Mouse (Mus musculus) CH12.LX (cell line): Measurements from ENCODE around the gene Sh3bp5. TPM values are rescaled to one million over a fixed set of nuclear protein-coding genes. Genes with fewer than 3 reads are reported as not detected.

Experiments
- DNase-seq: peaks from one replicate; pipeline ENCODE4 v3.0.0-alpha.2; 2013; ENCODE audit errors: extremely low read depth
- H3K27ac ChIP-seq: 2 replicates; pipeline ENCODE4 v1.5.1; 2012; ENCODE audit warnings: low read depth, mild to moderate bottlenecking, control low read depth, moderate library complexity; ENCODE audit not compliant: insufficient read depth
- H3K27me3 ChIP-seq: replicated peaks from 2 replicates; pipeline ENCODE3; 2012; ENCODE audit warnings: inconsistent platforms
- H3K36me3 ChIP-seq, 2 experiments: replicated peaks in 1 of 2; 2 replicates each; pipeline versions ENCODE3 to v1.6.1; 2012; ENCODE audit warnings: inconsistent platforms in 1 of 2, low read length in 1 of 2, mild to moderate bottlenecking in 1 of 2, mixed read lengths in 1 of 2, moderate library complexity in 1 of 2; ENCODE audit not compliant: control insufficient read depth in 1 of 2, insufficient read depth in 1 of 2
- H3K4me1 ChIP-seq, 2 experiments: 2 replicates each; pipeline ENCODE4 v1.6.1; 2012; ENCODE audit warnings: inconsistent platforms in 1 of 2, moderate library complexity in 1 of 2; ENCODE audit not compliant: insufficient read depth in 2 of 2, control insufficient read depth in 1 of 2
- H3K4me2 ChIP-seq: 2 replicates; pipeline ENCODE4 v1.6.1; 2012; ENCODE audit warnings: low read depth, mild to moderate bottlenecking, control low read depth; ENCODE audit not compliant: poor library complexity, insufficient read depth, severe bottlenecking
- H3K4me3 ChIP-seq, 3 experiments: fragments of 150-350 bp in 1 of 3; sonication (generic) in 1 of 3; replicated peaks in 1 of 3; 2 replicates each; pipeline versions ENCODE3 to v1.5.1; 2011 to 2012; ENCODE audit warnings: low read depth in 2 of 3, low read length in 2 of 3, mild to moderate bottlenecking in 2 of 3, moderate library complexity in 2 of 3, control low read depth in 1 of 3, improper control_type of control experiment in 1 of 3, inconsistent platforms in 1 of 3, mixed read lengths in 1 of 3; ENCODE audit not compliant: poor library complexity in 1 of 3
- H3K79me2 ChIP-seq: replicated peaks from 2 replicates; pipeline ENCODE4 v1.6.1; 2012; ENCODE audit warnings: mild to moderate bottlenecking, moderate library complexity; ENCODE audit not compliant: control insufficient read depth, poor library complexity, insufficient read depth, severe bottlenecking; ENCODE audit errors: extremely low read depth
- H3K9ac ChIP-seq: 2 replicates; pipeline ENCODE4 v1.6.1; 2012; ENCODE audit warnings: low read depth, mild to moderate bottlenecking, control low read depth, moderate library complexity; ENCODE audit not compliant: insufficient read depth
- H3K9me3 ChIP-seq: replicated peaks from 2 replicates; pipeline ENCODE3; 2012; ENCODE audit warnings: low read length, inconsistent platforms, mixed read lengths
- CHD1 ChIP-seq: IDR thresholded peaks from 2 replicates; pipeline ENCODE4 v1.6.1; 2012; ENCODE audit warnings: low read depth, low read length, improper control_type of control experiment, inconsistent platforms
- CHD2 ChIP-seq: IDR thresholded peaks from 2 replicates; pipeline ENCODE4 v1.6.1; 2011; ENCODE audit warnings: low read length, improper control_type of control experiment
- CTCF ChIP-seq, 2 experiments: IDR thresholded peaks in 1 of 2; conservative IDR thresholded peaks in 1 of 2; 2 replicates each; pipeline ENCODE4 v1.5.1; 2011 to 2012; ENCODE audit warnings: low read depth in 2 of 2, low read length in 2 of 2, improper control_type of control experiment in 1 of 2, inconsistent platforms in 1 of 2, mild to moderate bottlenecking in 1 of 2, moderate library complexity in 1 of 2
- E2F4 ChIP-seq: IDR thresholded peaks from 2 replicates; pipeline ENCODE4 v1.6.1; 2011; ENCODE audit warnings: low read depth, low read length, improper control_type of control experiment; ENCODE audit not compliant: insufficient replicate concordance
- ELF1 ChIP-seq: IDR thresholded peaks from 2 replicates; pipeline ENCODE4 v1.6.1; 2014; ENCODE audit warnings: low read depth, mild to moderate bottlenecking, inconsistent platforms, low read length, improper control_type of control experiment
- EP300 ChIP-seq: IDR thresholded peaks from 2 replicates; pipeline ENCODE4 v1.6.1; 2011; ENCODE audit warnings: low read length, improper control_type of control experiment
- ETS1 ChIP-seq: conservative IDR thresholded peaks from 2 replicates; pipeline ENCODE4 v1.6.1; 2012; ENCODE audit warnings: low read depth, mild to moderate bottlenecking, inconsistent platforms, low read length, improper control_type of control experiment, moderate library complexity
- GABPA ChIP-seq: IDR thresholded peaks from 2 replicates; pipeline ENCODE4 v1.6.1; 2012; ENCODE audit warnings: low read depth, low read length, improper control_type of control experiment, inconsistent platforms; ENCODE audit not compliant: insufficient replicate concordance
- IRF4 ChIP-seq: IDR thresholded peaks from 2 replicates; pipeline ENCODE4 v1.6.1; 2014; ENCODE audit warnings: low read depth, mild to moderate bottlenecking, inconsistent platforms, low read length, improper control_type of control experiment
- JUN ChIP-seq: IDR thresholded peaks from 2 replicates; pipeline ENCODE4 v1.6.1; 2011; ENCODE audit warnings: low read depth, mild to moderate bottlenecking, low read length, improper control_type of control experiment, moderate library complexity; ENCODE audit not compliant: insufficient read depth
- JUND ChIP-seq: conservative IDR thresholded peaks from 2 replicates; pipeline ENCODE4 v1.6.1; 2011; ENCODE audit warnings: low read depth, low read length, improper control_type of control experiment
- KAT2A ChIP-seq: IDR thresholded peaks from 2 replicates; pipeline ENCODE4 v1.6.1; 2012; ENCODE audit warnings: low read length, improper control_type of control experiment, inconsistent platforms; ENCODE audit not compliant: insufficient replicate concordance
- MAFK ChIP-seq: IDR thresholded peaks from 2 replicates; pipeline ENCODE4 v1.6.1; 2011; ENCODE audit warnings: low read length, improper control_type of control experiment; ENCODE audit not compliant: insufficient replicate concordance
- MAZ ChIP-seq: IDR thresholded peaks from 2 replicates; pipeline ENCODE4 v1.6.1; 2012; ENCODE audit warnings: low read depth, mild to moderate bottlenecking, inconsistent platforms, low read length, improper control_type of control experiment, moderate library complexity
- MEF2A ChIP-seq: IDR thresholded peaks from 2 replicates; pipeline ENCODE4 v1.6.1; 2014; ENCODE audit warnings: low read depth, mild to moderate bottlenecking, inconsistent platforms, low read length, improper control_type of control experiment, borderline replicate concordance
- MXI1 ChIP-seq: IDR thresholded peaks from 2 replicates; pipeline ENCODE4 v1.6.1; 2011; ENCODE audit warnings: mild to moderate bottlenecking, low read depth, low read length, improper control_type of control experiment
- MYC ChIP-seq: IDR thresholded peaks from 2 replicates; pipeline ENCODE4 v1.6.1; 2011; ENCODE audit warnings: low read depth, mild to moderate bottlenecking, improper control_type of control experiment, low read length
- NELFE ChIP-seq: IDR thresholded peaks from 2 replicates; pipeline ENCODE4 v1.6.1; 2011; ENCODE audit warnings: low read depth, low read length, improper control_type of control experiment
- NRF1 ChIP-seq: IDR thresholded peaks from 2 replicates; pipeline ENCODE4 v1.6.1; 2014; ENCODE audit warnings: low read depth, mild to moderate bottlenecking, inconsistent platforms, low read length, improper control_type of control experiment, moderate library complexity
- PAX5 ChIP-seq: IDR thresholded peaks from 2 replicates; pipeline ENCODE4 v1.6.1; 2012; ENCODE audit warnings: low read length, inconsistent platforms, mixed read lengths
- POLR2A ChIP-seq: IDR thresholded peaks from 2 replicates; pipeline ENCODE4 v1.6.1; 2011; ENCODE audit warnings: low read depth, mild to moderate bottlenecking, improper control_type of control experiment, low read length
- POLR2AphosphoS2 ChIP-seq: IDR thresholded peaks from 2 replicates; pipeline ENCODE4 v1.6.1; 2011; ENCODE audit warnings: low read depth, low read length, improper control_type of control experiment
- RAD21 ChIP-seq: IDR thresholded peaks from 2 replicates; pipeline ENCODE4 v1.6.1; 2011; ENCODE audit warnings: low read depth, mild to moderate bottlenecking, low read length, improper control_type of control experiment, moderate library complexity
- SIN3A ChIP-seq: IDR thresholded peaks from 2 replicates; pipeline ENCODE4 v1.6.1; 2012; ENCODE audit warnings: low read length, improper control_type of control experiment, inconsistent platforms
- SMC3 ChIP-seq: IDR thresholded peaks from 2 replicates; pipeline ENCODE4 v1.6.1; 2011; ENCODE audit warnings: low read depth, low read length, improper control_type of control experiment
- TBP ChIP-seq: conservative IDR thresholded peaks from 2 replicates; pipeline ENCODE4 v1.6.1; 2011; ENCODE audit warnings: low read depth, low read length, improper control_type of control experiment
- TCF12 ChIP-seq: IDR thresholded peaks from 2 replicates; pipeline ENCODE4 v1.6.1; 2014; ENCODE audit warnings: low read depth, mild to moderate bottlenecking, inconsistent platforms, low read length, improper control_type of control experiment
- ZC3H11A ChIP-seq: IDR thresholded peaks from 2 replicates; pipeline ENCODE4 v1.6.1; 2012; ENCODE audit warnings: low read depth, mild to moderate bottlenecking, inconsistent platforms, low read length, improper control_type of control experiment
- ZKSCAN1 ChIP-seq: IDR thresholded peaks from 2 replicates; pipeline ENCODE4 v1.6.1; 2012; ENCODE audit warnings: low read depth, inconsistent platforms, low read length, improper control_type of control experiment, borderline replicate concordance
- ZMIZ1 ChIP-seq: IDR thresholded peaks from 2 replicates; pipeline ENCODE4 v1.6.1; 2012; ENCODE audit warnings: low read depth, mild to moderate bottlenecking, inconsistent platforms, low read length, improper control_type of control experiment
- ZNF384 ChIP-seq: IDR thresholded peaks from 2 replicates; pipeline ENCODE4 v1.6.1; 2012; ENCODE audit warnings: low read depth, low read length, improper control_type of control experiment, inconsistent platforms
- dilution Hi-C: fragments of 300-500 bp; cut with MboI; formaldehyde crosslinking; loops from 2 replicates; pipeline ENCODE4 v1.14.3; 2020; ENCODE audit warnings: low sequenced_read_pairs; ENCODE audit not compliant: extremely low pct_unique_long_range_greater_than_20kb, extremely low pct_ligation_motif_present
- in situ Hi-C: fragments of 300-500 bp; cut with MboI; formaldehyde crosslinking; loops from 3 replicates; pipeline ENCODE4 v1.14.3; 2019; ENCODE audit warnings: low sequenced_read_pairs, low pct_ligation_motif_present, low pct_unique_long_range_greater_than_20kb, mixed read lengths
- polyA plus RNA-seq: library from polyadenylated mRNA; unstranded; fragments of >175 nt; gene quantifications from 2 replicates; pipeline ENCODE4 v1.2.1, GENCODE M21; 2012; ENCODE audit warnings: low read depth; ENCODE audit not compliant: insufficient read length
- total RNA-seq, 2 experiments: library from RNA; depleted of rRNA; stranded (reverse); fragments of 300-350 nt in 1 of 2; fragments of >200 nt in 1 of 2; gene quantifications; 2 replicates each; pipeline ENCODE4 v1.2.3; 2012 to 2014

Sh3bp5 gene
- total and polyA plus RNA-seq, 3 experiments, result 57.4 to 158 (median 64.6) TPM

DNA sequence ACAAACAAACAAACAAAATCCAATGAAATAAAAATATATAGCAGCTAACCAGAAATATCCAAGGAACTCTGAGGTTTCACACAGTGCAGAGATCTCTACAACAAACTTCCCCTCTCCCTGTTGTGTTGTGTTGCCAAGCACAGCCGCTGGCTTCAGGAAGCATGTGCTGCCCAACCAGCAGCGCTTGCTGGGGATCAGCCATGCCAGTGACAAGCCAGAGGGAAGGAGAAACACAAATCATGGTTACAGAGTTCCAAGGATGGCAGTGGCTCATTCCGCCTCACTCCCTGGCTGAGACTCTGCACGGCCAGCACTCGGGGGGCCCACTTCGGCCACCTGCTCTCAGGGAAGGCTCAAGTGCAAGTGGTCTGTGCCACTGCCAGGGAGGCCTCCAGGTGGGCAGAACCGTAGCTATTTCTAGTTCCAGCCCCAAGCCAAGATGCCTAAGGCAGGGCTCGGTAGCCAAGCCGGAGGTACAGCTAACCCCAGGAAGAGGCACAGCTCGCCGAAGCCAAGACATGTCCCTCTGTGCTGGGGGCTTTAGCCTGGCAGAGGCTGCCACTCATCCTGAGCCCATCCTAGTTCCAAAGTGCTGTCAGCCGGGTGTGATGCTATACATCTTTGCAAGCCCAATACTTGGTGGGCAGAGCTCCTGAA, 29.6 kb downstream of the Sh3bp5 start:
- Histone ChIP-seq H3K9me3 (no peaks in the 10 kb centered on the region), H3K9ac (0 out of 2 replicates have a peak overlapping the region, but pooled peaks have one; percentile 10), H3K27me3 (no peaks in the 10 kb centered on the region), H3K4me1 (peaks cover 71 to 100% of the 10 kb centered on the region in 2 experiments), H3K27ac (peak overlapping the region; percentile 84), H3K4me3 (peak overlapping the region in 1 of 3 experiments; percentile 31), H3K79me2 (peaks cover 64% of the 10 kb centered on the region), H3K4me2 (peak overlapping the region; percentile 21; the same call in 1 of the 2 replicates), H3K36me3 (peaks cover 48 to 95% of the 10 kb centered on the region in 2 experiments)
- TF ChIP-seq ELF1 (0 out of 2 replicates have a peak, but pooled peaks have one; percentile 26), MAFK (no peak), NELFE (no peak)
- in situ Hi-C loops (no loop called here), dilution Hi-C loops (no loop called here)
- DNase-seq, result no peak

DNA sequence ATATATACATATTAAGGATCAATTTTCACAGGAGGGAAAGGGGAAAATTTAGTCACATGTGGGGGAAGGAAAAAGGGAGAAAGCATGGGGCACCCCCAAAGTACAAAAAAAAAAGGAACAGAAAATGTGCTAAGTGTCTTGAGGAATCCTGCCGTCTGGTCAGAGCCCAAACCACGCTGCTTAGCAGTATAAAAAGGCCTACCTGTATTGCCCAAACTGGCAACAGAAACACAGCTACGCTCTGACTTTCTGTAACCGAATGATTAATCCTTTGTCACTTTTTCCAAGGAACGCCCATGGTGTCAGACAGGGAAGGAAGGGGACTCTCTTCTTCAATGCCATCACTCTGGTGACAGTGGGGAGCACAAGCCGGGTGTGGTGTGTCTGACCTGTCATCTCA, 30.2 kb downstream of the Sh3bp5 start:
- H3K79me2 ChIP-seq, result peaks cover 62% of the 10 kb centered on the region
- H3K9ac ChIP-seq, result 0 out of 2 replicates have a peak overlapping the region, but pooled peaks have one; percentile 10
- peaks cover 70 to 100% of the 10 kb centered on the region in 2 experiments for H3K4me1 ChIP-seq
- peak overlapping the region; percentile 21; the same call in 1 of the 2 replicates for H3K4me2 ChIP-seq
- H3K27me3 ChIP-seq, result no peaks in the 10 kb centered on the region
- peak overlapping the region; percentile 78 for H3K27ac ChIP-seq
- no peaks in the 10 kb centered on the region for H3K9me3 ChIP-seq
- H3K4me3 ChIP-seq, result no peak overlapping the region
- dilution Hi-C loops (no loop called here), in situ Hi-C loops (no loop called here)
- peaks cover 47 to 95% of the 10 kb centered on the region in 2 experiments for H3K36me3 ChIP-seq
- DNase-seq, result peak; percentile 80
- no peak; the same call in 1 of the 2 replicates for TF ChIP-seq POLR2A
- TF ChIP-seq NRF1, result no peak
- TF ChIP-seq CTCF (conservative IDR thresholded peaks at IDR 0.05 in 1 of 2, IDR thresholded peaks at IDR 0.05 in 1 of 2; ENCODE audit: low read depth in 2 of 2, low read length in 2 of 2), result no peak
- peak; percentile 24 for TF ChIP-seq SMC3
- peak; percentile 39; the same call in 1 of the 2 replicates for TF ChIP-seq POLR2AphosphoS2
- TF ChIP-seq MAZ, result 0 out of 2 replicates have a peak, but pooled peaks have one; percentile 51
- peak; percentile 94 for TF ChIP-seq EP300
- TF ChIP-seq E2F4, result no peak
- no peak for TF ChIP-seq GABPA
- peak; percentile 92 for TF ChIP-seq ZNF384
- TF ChIP-seq ELF1, result no peak
- TF ChIP-seq ZC3H11A, result no peak
- TF ChIP-seq CHD2, result peak; percentile 47; the same call in 1 of the 2 replicates
- TF ChIP-seq NELFE, result no peak
- TF ChIP-seq SIN3A, result peak; percentile 84; the same call in 1 of the 2 replicates
- TF ChIP-seq RAD21, result no peak; the same call in 1 of the 2 replicates
- TF ChIP-seq TBP, result no peak
- peak; percentile 93 for TF ChIP-seq ETS1
- TF ChIP-seq MYC, result peak; percentile 89
- TF ChIP-seq PAX5, result no peak
- no peak for TF ChIP-seq ZKSCAN1
- peak; percentile 90 for TF ChIP-seq JUND
- no peak for TF ChIP-seq CHD1
- peak; percentile 93 for TF ChIP-seq IRF4
- TF ChIP-seq JUN, result peak; percentile 90
- TF ChIP-seq MEF2A, result peak; percentile 90
- TF ChIP-seq ZMIZ1, result no peak
- TF ChIP-seq TCF12, result peak; percentile 52
- peak; percentile 62 for TF ChIP-seq MXI1
- no peak for TF ChIP-seq KAT2A
